Mouse (Mus musculus): Measurements from ENCODE around the gene Ankrd33b. TPM values are rescaled to one million over a fixed set of nuclear protein-coding genes. Genes with fewer than 3 reads are reported as not detected.
A peak's percentile ranks its signal among the peaks of the same experiment; 100 is the strongest.

The Ankrd33b gene
- total RNA-seq, 2 experiments from 2014 or later, result 22.9 to 32.0 TPM

GRCm38 (mm10) chr15:31315630-31316231 lies 51.8 kb downstream of the Ankrd33b start:
- peak; percentile 85 for DNase-seq
- intact Hi-C loops (cut with DNase I), result loop anchor here (1.0 to 2.0 kb wide), 3 partner anchors 104 to 271 kb away; no protein-coding TSS in a partner anchor

GRCm38 (mm10) chr15:31312001-31312400 lies 55.5 kb downstream of the Ankrd33b start:
- intact Hi-C loops (cut with DNase I), result no loop called here
- DNase-seq, result no peak

GRCm38 (mm10) chr15:31309526-31309925 lies 58.0 kb downstream of the Ankrd33b start:
- intact Hi-C loops (cut with DNase I), result no loop called here
- DNase-seq, result no peak

DNA sequence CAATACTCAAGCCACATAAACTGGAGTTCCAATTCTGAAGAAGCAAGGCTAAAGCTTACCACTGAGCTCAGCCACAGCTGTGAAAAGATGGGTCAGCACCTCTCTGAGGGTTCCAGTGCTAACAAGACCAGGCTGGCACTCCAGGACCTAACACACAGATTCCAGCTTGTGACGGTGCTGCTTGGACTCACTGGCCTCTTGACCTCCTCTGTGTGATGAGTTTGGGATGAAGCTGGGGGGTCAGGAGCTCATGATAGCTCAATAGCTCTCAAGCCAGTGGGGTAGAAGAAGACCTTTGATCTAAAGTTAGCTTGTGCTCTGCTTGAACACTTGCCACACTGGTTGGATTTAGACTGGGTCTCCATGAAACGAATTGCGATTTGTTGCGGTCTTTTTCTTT lies 60.8 kb downstream of the Ankrd33b start:
- intact Hi-C loops (cut with DNase I), result no loop called here
- no peak for DNase-seq

GRCm38 (mm10) chr15:31305181-31305580 lies 62.3 kb downstream of the Ankrd33b start:
- intact Hi-C loops (cut with DNase I), result no loop called here
- no peak for DNase-seq

DNA sequence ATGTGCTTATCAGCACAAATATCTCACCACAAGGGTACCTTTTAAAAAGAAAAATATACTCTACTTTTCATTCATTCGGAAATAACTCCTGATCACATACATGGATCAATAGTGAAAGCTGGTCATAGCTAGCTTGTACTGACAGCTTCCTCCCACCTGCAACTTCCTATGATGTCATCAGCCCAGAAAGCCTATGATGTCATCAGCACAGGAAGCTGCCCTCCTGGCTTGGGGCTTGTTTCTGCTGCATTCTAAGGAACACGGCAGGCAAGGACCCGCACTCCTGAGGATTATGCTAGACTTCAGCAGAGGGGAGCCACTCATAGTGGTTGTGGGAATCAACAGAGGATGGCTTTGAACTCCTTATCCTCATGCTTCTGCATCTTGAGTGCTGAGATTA lies 63.2 kb downstream of the Ankrd33b start:
- intact Hi-C loops (cut with DNase I), result no loop called here
- DNase-seq, result no peak

- intact Hi-C loops (cut with DNase I), result no loop called here
- DNase-seq, result peak in 1 of 2 experiments; percentile 22
These were observed 65.1 kb downstream of the Ankrd33b start for GRCm38 (mm10) chr15:31302293-31302990.

- peak; percentile 22 to 27 for DNase-seq
- intact Hi-C loops (cut with DNase I), result no loop called here
These were observed 68.1 kb downstream of the Ankrd33b start for GRCm38 (mm10) chr15:31299258-31299917.

- DNase-seq, result no peak
- intact Hi-C loops (cut with DNase I), result no loop called here
These were observed 69.8 kb downstream of the Ankrd33b start for GRCm38 (mm10) chr15:31297777-31298137.

GRCm38 (mm10) chr15:31296882-31297776 lies 70.4 kb downstream of the Ankrd33b start:
- intact Hi-C loops (cut with DNase I), result no loop called here
- no peak for DNase-seq

DNA sequence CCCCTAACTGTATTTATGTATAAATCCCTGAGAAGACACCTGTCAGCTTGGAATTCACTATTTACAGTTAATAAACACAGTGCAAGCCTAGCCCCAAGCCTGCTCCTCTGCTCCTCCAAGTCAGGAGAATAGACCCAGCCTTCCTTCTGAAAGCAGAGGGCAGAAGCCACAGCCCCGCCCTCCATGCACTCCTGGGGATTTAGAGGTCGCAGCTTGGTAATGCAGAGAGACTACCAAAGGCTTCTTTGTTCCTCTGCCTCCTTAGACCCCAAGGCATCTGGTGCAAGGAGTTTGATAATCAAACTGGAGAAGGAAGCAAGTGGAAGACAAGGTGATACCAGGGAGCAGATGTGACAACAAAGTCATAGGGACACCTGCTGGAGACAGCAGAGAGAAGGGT lies 73.2 kb downstream of the Ankrd33b start:
- intact Hi-C loops (cut with DNase I), result no loop called here

GRCm38 (mm10) chr15:31292627-31293026 lies 74.9 kb downstream of the Ankrd33b start:
- no peak for DNase-seq
- intact Hi-C loops (cut with DNase I), result no loop called here

More for the DNA sequence above, 73.2 kb downstream of the Ankrd33b start:
- DNase-seq, result no peak

GRCm38 (mm10) chr15:31285695-31286094 lies 81.8 kb downstream of the Ankrd33b start:
- DNase-seq, result no peak
- intact Hi-C loops (cut with DNase I), result no loop called here

DNA sequence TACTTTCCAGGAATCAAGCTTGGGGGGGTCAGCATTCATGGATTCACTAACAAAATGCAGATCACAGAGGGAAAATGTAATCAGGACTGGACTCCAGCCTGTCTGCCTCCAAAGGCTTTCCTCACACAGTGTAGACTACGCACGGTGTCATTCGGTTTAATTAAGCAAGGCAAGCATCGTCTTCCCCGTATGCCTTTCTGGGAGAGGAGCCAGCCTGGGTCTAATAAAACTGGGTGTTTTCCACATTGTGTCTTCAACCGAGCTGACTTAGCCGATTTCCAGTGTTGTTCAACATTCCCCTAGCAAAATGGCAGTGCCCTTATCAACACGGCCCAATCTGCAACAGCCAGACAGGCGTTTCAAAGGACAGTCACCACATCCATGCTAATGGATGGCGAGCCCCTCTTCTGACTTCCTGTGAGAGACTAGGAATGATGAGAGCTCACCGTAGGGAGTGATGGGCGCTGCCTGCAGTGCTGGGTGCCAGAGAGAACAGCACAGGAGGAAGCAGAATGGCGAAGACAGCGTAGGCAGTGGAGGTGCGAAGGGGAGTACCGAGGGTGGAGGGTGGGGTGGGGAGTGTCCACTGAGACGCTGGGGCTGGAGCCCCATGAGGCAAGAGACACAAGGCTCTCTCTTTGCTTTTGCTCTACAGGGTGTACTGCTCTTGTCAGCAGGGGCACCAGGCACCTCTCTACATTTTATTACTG lies 82.4 kb downstream of the Ankrd33b start:
- DNase-seq, result no peak
- intact Hi-C loops (cut with DNase I), result no loop called here

- intact Hi-C loops (cut with DNase I), result no loop called here
- no peak for DNase-seq
These were observed 83.4 kb downstream of the Ankrd33b start for GRCm38 (mm10) chr15:31284142-31284541.

DNA sequence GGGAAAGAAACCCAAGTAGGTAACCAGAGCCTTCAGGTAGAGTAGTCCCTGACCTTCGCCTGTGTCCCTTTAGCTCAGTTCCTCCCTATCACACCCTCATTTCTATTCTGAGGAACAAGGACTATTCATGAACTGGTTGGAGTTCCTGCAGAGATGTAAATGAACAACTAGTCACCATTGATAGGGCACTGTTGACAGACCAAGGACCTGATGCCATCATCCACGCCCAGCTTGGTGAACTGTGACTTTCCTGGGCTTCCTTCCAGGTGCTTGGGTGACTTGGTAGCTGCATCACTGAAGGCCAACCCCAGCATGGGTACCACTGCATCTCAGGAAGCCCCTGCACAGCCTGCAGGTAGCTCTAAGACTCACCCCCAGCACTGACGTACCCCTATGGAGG lies 85.2 kb downstream of the Ankrd33b start:
- DNase-seq, result no peak
- intact Hi-C loops (cut with DNase I), result no loop called here

- intact Hi-C loops (cut with DNase I), result no loop called here
- no peak for DNase-seq
These were observed 85.7 kb downstream of the Ankrd33b start for GRCm38 (mm10) chr15:31281830-31282229.

DNA sequence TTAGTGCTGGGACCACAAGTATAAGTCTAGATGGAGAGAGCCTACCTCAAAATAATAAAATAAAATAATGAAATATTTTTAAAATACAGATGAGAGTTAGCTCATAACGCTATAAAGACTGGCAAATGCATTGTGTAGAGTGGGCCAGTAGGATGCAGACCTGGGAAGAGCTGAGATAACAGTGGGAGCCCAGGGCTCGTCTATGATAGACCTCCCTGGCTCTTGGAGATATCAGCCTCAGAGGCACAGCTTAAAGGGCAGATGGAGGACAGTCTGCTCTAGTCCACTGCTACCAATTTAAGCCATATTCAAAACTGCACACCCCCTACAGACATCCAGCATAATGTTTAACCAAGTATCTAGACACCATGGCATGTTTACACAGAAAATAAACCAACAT lies 86.8 kb downstream of the Ankrd33b start:
- intact Hi-C loops (cut with DNase I), result no loop called here
- no peak for DNase-seq

GRCm38 (mm10) chr15:31280059-31280458 lies 87.5 kb downstream of the Ankrd33b start:
- intact Hi-C loops (cut with DNase I), result no loop called here
- DNase-seq, result no peak

- intact Hi-C loops (cut with DNase I), result no loop called here
- DNase-seq, result no peak
These were observed 87.9 kb downstream of the Ankrd33b start for GRCm38 (mm10) chr15:31279577-31280004.

Data from heart, postnatal 36 days (tissue).